Mouse (Mus musculus): ENCODE data around the gene Egr4. TPM values are rescaled to one million over a fixed set of nuclear protein-coding genes. Genes with fewer than 3 reads are reported as not detected.

Egr4 gene
- total RNA-seq, 2 experiments from 2014 or later: 0.20 TPM; not detected in 1

DNA sequence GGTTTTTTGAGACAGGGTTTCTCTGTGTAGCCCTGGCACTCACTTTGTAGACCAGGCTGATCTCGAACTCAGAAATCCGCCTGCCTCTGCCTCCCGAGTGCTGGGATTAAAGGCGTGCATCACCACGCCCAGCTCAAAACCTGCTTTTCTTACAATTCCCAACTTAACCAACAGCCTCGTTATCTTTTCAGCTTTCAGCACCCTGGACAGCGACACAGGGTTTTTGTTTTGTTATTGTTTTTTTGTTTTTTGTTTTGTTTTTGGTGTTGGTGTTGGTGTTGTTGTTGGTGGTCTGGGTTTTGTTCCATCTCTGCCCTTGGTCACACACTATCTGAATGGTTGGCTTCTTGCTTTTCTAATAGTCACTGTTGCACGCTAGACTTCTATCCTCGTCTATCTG is 15.2 kb downstream of the Egr4 start:
- DNase-seq (ENCODE audit: low spot score in 2 of 2): no peak

DNA sequence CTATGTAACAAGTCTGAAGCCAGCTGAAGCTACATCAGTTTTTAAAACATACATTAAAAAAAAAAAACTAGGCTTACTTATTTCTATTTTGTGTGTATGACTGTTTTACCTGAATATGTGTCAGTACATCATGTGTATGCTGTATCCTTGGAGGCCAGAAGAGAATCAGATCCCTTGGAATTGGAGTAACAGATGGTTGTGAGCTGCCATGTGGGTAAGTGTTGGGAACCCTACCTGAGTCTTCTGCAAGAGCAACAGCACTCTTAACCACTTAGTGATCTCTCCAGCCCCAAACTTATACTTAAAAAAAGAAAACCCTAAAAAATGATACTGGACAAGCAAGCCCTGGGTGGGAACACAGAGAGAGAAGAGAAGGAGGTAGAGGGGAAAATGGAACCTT is 16.4 kb downstream of the Egr4 start:
- no peak for DNase-seq (ENCODE audit: low spot score in 2 of 2)

DNA sequence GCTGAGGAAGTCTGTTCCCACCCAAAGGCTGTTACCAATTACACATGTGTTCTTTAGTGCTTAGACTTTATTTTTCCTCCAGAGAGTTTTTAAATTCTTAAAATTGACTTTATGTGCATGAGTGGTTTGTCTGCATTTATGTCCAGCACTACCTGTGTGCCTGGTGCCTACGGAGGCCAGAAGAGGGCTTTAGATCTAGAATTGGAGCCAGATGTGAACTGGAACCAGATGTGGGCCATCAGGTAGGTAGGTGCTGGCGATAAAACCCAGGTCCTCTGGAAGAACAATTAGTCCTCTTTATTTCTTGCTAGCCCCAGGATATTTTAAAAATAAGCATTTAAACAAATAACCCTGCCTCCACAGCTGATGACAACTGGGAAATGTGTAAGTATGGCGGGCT is 21.8 kb downstream of the Egr4 start:
- no peak for DNase-seq (ENCODE audit: low spot score in 2 of 2)

DNA sequence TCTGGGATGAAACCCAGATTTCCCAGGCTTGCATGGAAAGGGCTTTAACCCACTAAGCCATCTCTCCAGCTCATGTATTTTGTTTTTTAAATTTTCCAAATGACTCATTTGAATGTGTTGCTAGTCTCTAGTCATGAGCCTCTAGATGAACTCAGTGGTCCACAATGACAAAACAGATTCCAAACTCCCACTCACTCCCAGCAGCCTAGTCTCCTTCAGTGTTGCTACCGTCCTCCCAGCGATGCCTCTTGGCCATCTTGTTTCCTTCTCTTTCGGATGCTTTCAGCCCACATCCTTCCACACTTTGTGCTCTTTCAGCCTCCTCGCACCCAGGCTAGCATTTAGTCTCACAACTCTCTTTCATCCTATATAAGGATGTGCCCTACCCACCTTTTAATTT is 23.1 kb downstream of the Egr4 start:
- DNase-seq (ENCODE audit: low spot score in 2 of 2): no peak

DNA sequence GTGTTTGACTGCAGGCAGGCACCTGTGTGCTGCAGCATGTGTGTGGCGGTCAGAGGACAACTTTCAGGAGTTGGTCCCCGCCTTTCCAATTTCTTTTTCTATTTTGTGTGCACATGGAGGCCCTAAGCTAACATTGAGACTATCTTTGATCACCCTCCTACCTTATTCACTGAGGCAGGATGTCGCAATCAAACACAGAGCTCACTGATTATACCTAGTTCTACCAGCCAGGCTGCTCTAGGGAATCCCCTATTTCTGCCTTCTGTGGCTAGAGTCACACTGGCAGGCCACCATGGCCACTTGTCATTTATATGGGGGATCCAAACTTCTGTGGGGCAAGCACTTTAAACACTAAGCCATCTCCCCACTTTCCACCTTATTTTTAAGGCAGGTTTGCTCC is 23.7 kb downstream of the Egr4 start:
- no peak for DNase-seq (ENCODE audit: low spot score in 2 of 2)

DNA sequence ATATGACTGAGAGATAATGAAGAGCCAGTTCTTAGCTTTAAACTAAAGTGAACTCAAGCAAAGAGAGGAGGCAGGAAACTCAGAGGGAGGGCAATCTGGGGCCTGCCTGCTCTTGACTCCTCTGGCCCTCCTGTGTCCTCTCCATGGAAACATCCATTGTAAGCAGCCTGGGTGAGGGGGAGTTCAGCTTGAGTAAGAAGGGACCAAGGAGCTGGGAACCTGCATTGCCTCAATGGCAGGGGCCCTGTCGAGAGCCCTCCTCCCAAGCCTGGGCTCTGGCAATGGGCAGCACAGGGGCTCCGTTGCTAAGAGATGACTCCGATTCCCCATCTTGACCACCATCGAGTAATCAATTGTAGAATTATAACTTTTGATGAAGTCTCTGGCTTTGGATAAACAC is 24.9 kb downstream of the Egr4 start:
- no peak for DNase-seq (ENCODE audit: low spot score in 2 of 2)

DNA sequence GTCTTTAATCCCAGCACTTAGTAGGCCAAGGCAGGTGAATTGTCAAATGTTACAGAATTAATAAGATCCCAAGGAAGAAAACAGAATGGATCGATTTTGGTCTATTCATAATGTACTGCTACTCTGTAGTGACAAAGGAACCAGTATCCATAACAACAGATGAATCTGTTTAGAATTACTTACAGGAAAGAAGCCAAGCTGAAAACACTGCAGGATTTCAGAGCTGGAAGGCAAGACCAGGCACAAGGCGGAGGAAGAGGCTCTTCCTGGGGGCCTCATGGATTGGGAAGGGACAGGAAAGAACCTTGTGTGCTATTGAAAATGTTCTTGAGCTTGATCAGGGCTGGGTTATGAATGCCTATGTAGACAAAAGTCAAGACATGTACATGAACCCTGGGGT is 27.7 kb downstream of the Egr4 start:
- DNase-seq (ENCODE audit: low spot score in 2 of 2): no peak

DNA sequence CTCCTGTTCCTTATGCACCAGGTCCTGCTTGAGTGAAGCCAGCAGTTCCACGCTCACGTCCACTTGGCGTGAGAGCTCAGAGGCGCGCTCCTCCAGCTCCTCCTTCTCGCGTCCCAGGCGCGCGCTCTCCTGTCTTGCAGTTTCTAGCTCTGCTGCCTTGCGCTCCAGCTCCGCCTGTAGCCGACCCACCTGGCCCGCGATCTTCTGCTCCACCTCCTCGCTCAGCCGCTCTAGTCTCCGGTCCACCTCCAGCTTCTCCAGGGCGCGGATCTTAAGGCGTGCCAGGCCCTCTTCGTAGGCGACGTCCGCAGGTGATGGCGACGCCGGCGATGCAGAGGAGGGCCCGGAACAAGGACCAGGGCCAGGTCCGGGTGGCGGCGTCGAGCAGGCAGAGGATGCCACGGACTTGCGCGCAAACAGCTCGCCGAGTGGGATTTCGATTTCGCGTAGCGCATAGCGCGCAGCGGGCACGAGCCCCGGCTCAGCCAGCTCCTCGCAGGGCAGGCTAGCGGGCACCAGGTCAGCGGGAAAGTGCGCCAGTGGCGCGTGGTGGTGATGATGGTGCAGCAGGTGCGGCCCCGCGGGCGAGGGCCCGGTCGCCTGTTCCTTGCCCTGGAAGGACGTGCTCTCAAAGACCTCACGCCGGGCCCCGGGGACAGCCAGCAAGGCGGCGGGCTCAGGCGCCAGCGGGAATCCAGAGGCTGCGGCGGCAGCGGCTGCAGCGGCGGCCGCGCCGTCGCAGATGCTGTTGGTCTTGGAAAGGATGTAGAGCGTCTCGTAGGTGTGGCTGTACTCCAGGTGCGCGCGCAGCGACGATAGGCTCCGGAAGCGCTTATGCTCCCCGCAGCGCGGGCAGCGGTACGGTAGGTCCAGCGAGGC is 29.3 kb downstream of the Egr4 start:
- no peak for DNase-seq (ENCODE audit: low spot score in 2 of 2)

DNA sequence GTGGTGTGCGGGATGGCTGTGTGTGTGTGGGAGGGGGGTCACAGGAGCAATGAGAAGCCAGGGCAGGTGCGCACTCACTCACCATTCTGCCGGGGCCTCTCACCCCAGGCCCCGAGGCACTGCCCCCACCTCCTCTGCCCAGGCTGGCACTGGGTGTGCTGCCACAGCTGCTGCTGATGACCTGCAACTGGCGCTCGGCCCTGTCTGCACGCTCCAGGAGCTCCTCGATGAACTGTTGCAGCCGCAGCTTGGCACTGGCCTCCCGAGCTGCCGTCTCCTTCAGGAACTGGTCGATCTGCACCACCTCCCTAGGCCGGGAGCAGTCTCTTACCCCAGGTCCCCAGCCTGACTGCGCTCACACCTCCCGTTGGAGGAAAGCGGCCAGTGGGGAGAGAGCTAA is 32.7 kb downstream of the Egr4 start:
- DNase-seq (ENCODE audit: low spot score in 2 of 2): no peak

DNA sequence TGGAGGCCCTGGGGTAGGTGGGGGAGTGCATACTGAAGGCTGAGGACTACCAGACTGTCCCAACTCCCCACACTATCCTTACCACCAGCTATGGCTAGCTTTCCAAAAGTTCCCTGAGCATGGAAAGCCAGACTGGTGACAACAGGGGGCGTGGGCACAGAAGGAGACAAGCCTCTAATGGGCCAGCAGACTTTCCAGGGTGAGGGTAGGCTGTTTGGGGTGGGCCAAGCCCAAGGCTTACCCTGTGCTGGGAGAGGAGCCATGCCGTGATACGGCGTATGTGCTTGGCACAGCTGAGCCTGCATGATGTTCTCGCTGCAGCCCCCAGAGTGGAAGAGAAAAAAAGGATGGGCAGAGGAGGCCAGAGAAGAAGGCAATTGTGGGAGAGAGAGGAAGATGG is 33.4 kb downstream of the Egr4 start:
- DNase-seq (ENCODE audit: low spot score in 2 of 2): no peak

DNA sequence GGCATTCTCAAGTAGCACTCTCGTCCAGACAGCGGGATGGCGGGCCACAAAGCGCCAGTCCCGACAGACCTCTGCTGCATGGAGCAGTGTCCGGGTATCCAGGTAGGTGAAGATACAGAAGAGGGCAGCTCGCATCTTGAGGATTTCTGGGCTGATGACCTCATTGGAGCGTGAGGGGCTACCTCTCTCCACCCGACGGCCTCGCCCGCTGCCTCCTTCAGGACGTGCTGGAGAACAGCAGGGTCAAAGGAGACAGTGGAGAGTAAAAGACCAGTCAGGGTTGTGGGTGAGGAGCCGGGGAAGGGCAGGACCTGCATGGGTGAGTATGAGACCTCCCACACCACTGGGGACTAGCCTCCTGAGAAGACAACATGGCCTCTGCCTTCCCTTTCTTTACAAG is 35.0 kb downstream of the Egr4 start:
- DNase-seq (ENCODE audit: low spot score in 2 of 2): no peak

DNA sequence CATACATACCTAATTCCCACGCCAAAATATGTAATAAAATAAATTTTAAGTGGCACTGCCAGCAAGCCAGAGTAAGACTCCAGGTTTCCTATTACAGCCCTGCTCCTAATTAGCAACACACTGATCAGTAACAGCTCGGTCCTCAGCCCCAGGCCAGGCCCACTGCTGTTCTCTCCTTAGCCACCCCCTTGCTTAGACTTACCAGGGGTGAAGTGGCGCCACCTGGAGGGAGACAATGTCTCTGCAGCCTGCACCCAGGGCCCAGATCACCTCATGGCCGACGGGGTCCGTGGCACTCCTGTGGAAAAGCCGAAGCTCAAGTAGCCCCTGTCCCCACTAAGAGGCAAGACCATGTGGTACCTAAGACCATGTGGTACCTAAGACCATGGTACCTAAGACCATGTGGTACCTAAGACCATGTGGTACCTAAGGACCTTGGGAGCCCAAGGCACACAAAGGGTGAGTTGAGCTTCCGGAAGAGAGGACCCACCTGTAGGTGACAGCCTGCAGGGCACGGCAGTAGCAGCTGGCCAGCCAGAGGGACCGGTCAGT is 35.9 kb downstream of the Egr4 start:
- DNase-seq (ENCODE audit: low spot score in 2 of 2): no peak

DNA sequence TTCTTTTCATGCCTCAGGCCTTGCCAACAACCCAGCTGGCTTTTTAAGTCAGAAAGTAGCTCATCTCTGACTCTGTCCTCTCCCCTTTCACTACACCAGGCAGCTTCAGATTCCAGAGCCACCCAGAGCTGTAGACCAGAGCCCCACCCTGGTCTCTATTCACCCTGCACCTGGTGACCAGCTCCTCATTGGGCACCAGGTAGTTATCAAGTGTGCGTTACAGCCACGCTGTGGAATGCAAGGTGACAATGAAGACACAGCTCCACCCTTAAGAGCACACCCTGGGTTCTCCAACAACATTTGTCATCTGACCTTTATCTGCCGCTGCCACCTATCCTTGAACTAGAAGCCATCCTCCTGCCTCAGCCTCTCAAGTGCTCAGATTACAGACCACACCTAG is 37.8 kb downstream of the Egr4 start:
- DNase-seq (ENCODE audit: low spot score in 2 of 2): no peak

DNA sequence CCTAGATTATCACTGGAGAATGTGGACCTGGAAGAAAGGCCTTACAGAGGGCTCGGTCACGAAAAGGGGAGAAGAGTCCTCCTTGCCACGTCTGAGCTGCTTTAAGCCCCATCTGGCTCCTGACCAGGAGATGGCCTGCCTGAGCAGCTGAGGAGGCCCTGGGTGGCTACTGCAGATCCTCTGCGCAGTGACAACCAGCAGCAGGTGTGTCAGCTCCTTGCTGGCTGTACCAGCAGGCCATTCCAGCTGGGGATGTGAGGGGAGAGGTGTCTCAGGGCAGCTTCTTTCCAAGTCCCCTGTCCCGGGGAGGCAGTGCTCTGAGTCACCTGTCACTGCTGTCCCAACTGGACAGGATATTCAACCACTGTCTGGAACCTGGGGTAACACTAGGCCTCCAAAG is 40.8 kb downstream of the Egr4 start:
- DNase-seq (ENCODE audit: low spot score in 2 of 2): no peak

DNA sequence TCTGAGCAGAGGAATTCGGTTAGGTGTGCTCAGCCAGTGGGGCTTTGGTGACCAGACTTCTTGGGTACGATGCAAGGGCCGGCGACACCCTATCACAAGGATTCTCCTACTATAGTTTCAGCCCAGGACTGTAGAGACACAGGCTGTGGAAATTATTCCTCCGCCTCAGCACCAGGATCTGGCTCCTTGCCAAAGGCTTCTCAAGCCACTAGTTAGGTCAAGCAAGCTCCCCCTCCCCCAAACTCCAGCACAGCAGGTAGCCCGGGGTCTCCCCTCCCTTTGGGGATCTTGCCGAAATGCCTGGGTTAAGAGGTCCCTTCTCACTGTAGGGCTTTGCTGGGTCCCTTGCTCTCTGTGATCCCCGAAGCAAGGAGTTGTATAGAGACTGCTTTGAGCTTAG is 41.4 kb downstream of the Egr4 start:
- DNase-seq (ENCODE audit: low spot score in 2 of 2): no peak

DNA sequence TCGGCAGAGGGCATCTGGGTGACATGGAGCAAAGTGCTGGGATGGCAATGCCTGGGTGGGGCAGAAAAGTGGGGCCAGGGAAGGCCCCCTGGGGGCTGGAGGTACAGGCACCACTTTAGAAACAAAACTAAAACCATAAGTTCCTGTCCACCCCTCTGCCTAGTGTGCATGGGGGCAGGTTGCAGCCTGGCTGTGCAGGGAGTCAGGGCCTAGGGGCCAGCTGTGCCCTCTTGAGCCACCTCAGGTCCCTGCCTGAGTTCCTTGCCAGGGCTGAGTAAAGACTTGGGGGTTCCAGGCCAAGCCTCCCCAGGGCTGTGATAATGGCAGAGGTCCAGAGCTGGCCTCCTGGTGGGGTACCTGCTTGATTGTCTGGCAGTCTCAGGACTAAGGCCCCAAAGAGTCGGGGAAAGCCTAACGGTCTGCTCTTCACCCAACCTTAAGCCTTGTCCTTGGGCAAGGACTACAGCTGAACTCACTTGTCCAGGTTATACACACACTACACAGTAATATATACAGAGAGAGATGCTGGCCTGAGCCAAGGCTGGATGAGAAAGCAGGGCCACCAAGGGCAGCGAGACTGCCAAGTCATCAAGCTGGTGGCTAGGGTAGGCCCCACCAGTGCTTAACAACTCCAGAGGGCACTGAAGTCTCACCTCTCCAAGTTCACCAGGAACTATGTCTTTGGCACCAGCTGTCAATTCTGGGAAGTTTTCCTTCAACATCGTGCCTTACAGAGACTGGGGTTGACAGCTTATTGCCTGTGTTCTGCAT is 43.5 kb downstream of the Egr4 start:
- DNase-seq (ENCODE audit: low spot score in 2 of 2): no peak

DNA sequence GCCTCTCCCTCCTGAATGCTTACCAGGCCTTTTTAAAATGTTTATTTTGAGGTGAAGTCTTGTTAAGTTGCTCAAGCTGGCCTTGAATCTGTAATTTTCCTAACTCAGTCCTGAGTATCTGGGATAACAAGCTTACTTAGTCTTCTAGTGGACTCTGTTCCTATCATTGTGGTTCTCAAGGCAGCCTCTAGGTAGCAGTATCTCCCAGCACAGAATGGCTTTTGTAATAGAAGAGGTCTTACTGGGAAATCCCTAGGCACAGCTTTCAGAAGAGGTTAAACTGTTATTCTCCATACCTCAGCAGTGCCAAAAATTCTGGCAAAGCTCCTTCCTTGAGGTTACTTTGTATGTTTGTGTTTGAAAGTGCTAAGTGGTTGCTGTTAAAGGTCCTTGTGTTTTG is 48.0 kb downstream of the Egr4 start:
- no peak for DNase-seq (ENCODE audit: low spot score in 2 of 2)

Other genes with a start within 250 kb of the Egr4 start
- 10 to 100 TPM; 11.8 to 12.7 TPM for gene Sfxn5, start 180.2 kb downstream of the Egr4 start, total RNA-seq (2021)
- gene Rab11fip5, start 139.0 kb downstream of the Egr4 start, total RNA-seq (2021): 10 to 100 TPM; 39.4 to 41.1 TPM
- not detected for gene Noto, start 89.7 kb downstream of the Egr4 start, total RNA-seq (2021)
- gene Smyd5, start 81.6 kb downstream of the Egr4 start, total RNA-seq (2021): 10 to 100 TPM; 39.3 to 43.5 TPM
- gene Cct7, start 62.1 kb downstream of the Egr4 start, total RNA-seq (2021): 100 to 1,000 TPM; 238 to 245 TPM
- 10 to 100 TPM; 14.8 to 17.4 TPM for gene Pradc1, start 61.6 kb downstream of the Egr4 start, total RNA-seq (2021)
- 1 to 10 TPM; 2.2 to 2.5 TPM for gene Fbxo41, start 10.6 kb downstream of the Egr4 start, total RNA-seq (2021)
- 10 to 100 TPM; 13.3 to 13.9 TPM for gene Alms1, start 73.9 kb upstream of the Egr4 start, total RNA-seq (2021)
- gene Nat8f7, start 199.6 kb upstream of the Egr4 start, total RNA-seq (2021): 1 to 10 TPM in 1 of 2 experiments, under 1 TPM in 1; 0.67 to 1.0 TPM